Mouse (Mus musculus) right cerebral cortex, postnatal 36 days (tissue): ENCODE data around the gene Upk3bl.
"Not testable (repeated sequence)": the region's sequence is repeated elsewhere in the genome, so short reads cannot be mapped to it uniquely, and the experiment has no call there.

Experiments used
- DNase-seq, 2 experiments: peaks; one replicate each; pipeline ENCODE4 v3.0.0; 2022; ENCODE audit warnings: low spot score in 2 of 2, mixed read lengths in 1 of 2

Gene Upk3bl

GRCm38 (mm10) chr5:136045987-136046386 is 8.3 kb upstream of the Upk3bl start:
- DNase-seq = peak; percentile 60 to 67

GRCm38 (mm10) chr5:136048541-136048940 is 5.8 kb upstream of the Upk3bl start:
- not testable (repeated sequence) for DNase-seq

GRCm38 (mm10) chr5:136049926-136050325 is 4.4 kb upstream of the Upk3bl start:
- no peak for DNase-seq

GRCm38 (mm10) chr5:136051231-136052085 is 2.8 kb upstream of the Upk3bl start:
- DNase-seq = no peak

GRCm38 (mm10) chr5:136052861-136053655 is 1.2 kb upstream of the Upk3bl start:
- DNase-seq = no peak

GRCm38 (mm10) chr5:136056062-136056461 is 1.8 kb downstream of the Upk3bl start:
- DNase-seq = no peak

- DNase-seq = no peak
These were observed 2.8 kb downstream of the Upk3bl start for GRCm38 (mm10) chr5:136057085-136057484.

- DNase-seq = peak; percentile 40 to 46
These were observed 7.3 kb downstream of the Upk3bl start for GRCm38 (mm10) chr5:136061567-136061966.

- DNase-seq = no peak
These were observed 9.6 kb downstream of the Upk3bl start for GRCm38 (mm10) chr5:136063920-136064319.

- DNase-seq = not testable (repeated sequence)
These were observed 12.3 kb downstream of the Upk3bl start for GRCm38 (mm10) chr5:136066404-136067148.

GRCm38 (mm10) chr5:136069411-136069810 is 15.1 kb downstream of the Upk3bl start:
- DNase-seq = no peak

GRCm38 (mm10) chr5:136073051-136073450 is 18.8 kb downstream of the Upk3bl start:
- DNase-seq = no peak

GRCm38 (mm10) chr5:136073526-136073925 is 19.2 kb downstream of the Upk3bl start:
- DNase-seq = no peak

- no peak for DNase-seq
These were observed 20.8 kb downstream of the Upk3bl start for GRCm38 (mm10) chr5:136075076-136075475.

GRCm38 (mm10) chr5:136076284-136076683 is 22.0 kb downstream of the Upk3bl start:
- DNase-seq = no peak

- DNase-seq = no peak
These were observed 22.8 kb downstream of the Upk3bl start for GRCm38 (mm10) chr5:136077001-136077550.

- no peak for DNase-seq
These were observed 23.8 kb downstream of the Upk3bl start for GRCm38 (mm10) chr5:136078136-136078535.

- no peak for DNase-seq
These were observed 28.1 kb downstream of the Upk3bl start for GRCm38 (mm10) chr5:136082345-136082744.

- peak; percentile 93 to 94 for DNase-seq
These were observed 29.4 kb downstream of the Upk3bl start, which contains the start of gene Rasa4 for GRCm38 (mm10) chr5:136083669-136084107. TSS of gene Rasa4 (plus strand) at chr5:136083916.

- no peak for DNase-seq
These were observed 30.0 kb downstream of the Upk3bl start for GRCm38 (mm10) chr5:136084144-136084881.
